Mouse (Mus musculus) CH12.LX (cell line): Measurements from ENCODE around the gene Fhl3. TPM values are rescaled to one million over a fixed set of nuclear protein-coding genes. Genes with fewer than 3 reads are reported as not detected.
A peak's percentile ranks its signal among the peaks of the same experiment; 100 is the strongest.

Source experiments
- DNase-seq: peaks from one replicate; pipeline ENCODE4 v3.0.0-alpha.2; 2013; ENCODE audit errors: extremely low read depth
- H3K27ac ChIP-seq: 2 replicates; pipeline ENCODE4 v1.5.1; 2012; ENCODE audit warnings: low read depth, mild to moderate bottlenecking, control low read depth, moderate library complexity; ENCODE audit not compliant: insufficient read depth
- H3K27me3 ChIP-seq: replicated peaks from 2 replicates; pipeline ENCODE3; 2012; ENCODE audit warnings: inconsistent platforms
- H3K36me3 ChIP-seq, 2 experiments: replicated peaks in 1 of 2; 2 replicates each; pipeline versions ENCODE3 to v1.6.1; 2012; ENCODE audit warnings: inconsistent platforms in 1 of 2, low read length in 1 of 2, mild to moderate bottlenecking in 1 of 2, mixed read lengths in 1 of 2, moderate library complexity in 1 of 2; ENCODE audit not compliant: control insufficient read depth in 1 of 2, insufficient read depth in 1 of 2
- H3K4me1 ChIP-seq, 2 experiments: 2 replicates each; pipeline ENCODE4 v1.6.1; 2012; ENCODE audit warnings: inconsistent platforms in 1 of 2, moderate library complexity in 1 of 2; ENCODE audit not compliant: insufficient read depth in 2 of 2, control insufficient read depth in 1 of 2
- H3K4me2 ChIP-seq: 2 replicates; pipeline ENCODE4 v1.6.1; 2012; ENCODE audit warnings: low read depth, mild to moderate bottlenecking, control low read depth; ENCODE audit not compliant: poor library complexity, insufficient read depth, severe bottlenecking
- H3K4me3 ChIP-seq, 3 experiments: fragments of 150-350 bp in 1 of 3; sonication (generic) in 1 of 3; replicated peaks in 1 of 3; 2 replicates each; pipeline versions ENCODE3 to v1.5.1; 2011 to 2012; ENCODE audit warnings: low read depth in 2 of 3, low read length in 2 of 3, mild to moderate bottlenecking in 2 of 3, moderate library complexity in 2 of 3, control low read depth in 1 of 3, improper control_type of control experiment in 1 of 3, inconsistent platforms in 1 of 3, mixed read lengths in 1 of 3; ENCODE audit not compliant: poor library complexity in 1 of 3
- H3K79me2 ChIP-seq: replicated peaks from 2 replicates; pipeline ENCODE4 v1.6.1; 2012; ENCODE audit warnings: mild to moderate bottlenecking, moderate library complexity; ENCODE audit not compliant: control insufficient read depth, poor library complexity, insufficient read depth, severe bottlenecking; ENCODE audit errors: extremely low read depth
- H3K9ac ChIP-seq: 2 replicates; pipeline ENCODE4 v1.6.1; 2012; ENCODE audit warnings: low read depth, mild to moderate bottlenecking, control low read depth, moderate library complexity; ENCODE audit not compliant: insufficient read depth
- H3K9me3 ChIP-seq: replicated peaks from 2 replicates; pipeline ENCODE3; 2012; ENCODE audit warnings: low read length, inconsistent platforms, mixed read lengths
- BHLHE40 ChIP-seq: IDR thresholded peaks from 2 replicates; pipeline ENCODE4 v1.6.1; 2011; ENCODE audit warnings: mild to moderate bottlenecking, low read depth, low read length, improper control_type of control experiment
- CTCF ChIP-seq, 2 experiments: IDR thresholded peaks in 1 of 2; conservative IDR thresholded peaks in 1 of 2; 2 replicates each; pipeline ENCODE4 v1.5.1; 2011 to 2012; ENCODE audit warnings: low read depth in 2 of 2, low read length in 2 of 2, improper control_type of control experiment in 1 of 2, inconsistent platforms in 1 of 2, mild to moderate bottlenecking in 1 of 2, moderate library complexity in 1 of 2
- ETS1 ChIP-seq: conservative IDR thresholded peaks from 2 replicates; pipeline ENCODE4 v1.6.1; 2012; ENCODE audit warnings: low read depth, mild to moderate bottlenecking, inconsistent platforms, low read length, improper control_type of control experiment, moderate library complexity
- GABPA ChIP-seq: IDR thresholded peaks from 2 replicates; pipeline ENCODE4 v1.6.1; 2012; ENCODE audit warnings: low read depth, low read length, improper control_type of control experiment, inconsistent platforms; ENCODE audit not compliant: insufficient replicate concordance
- JUND ChIP-seq: conservative IDR thresholded peaks from 2 replicates; pipeline ENCODE4 v1.6.1; 2011; ENCODE audit warnings: low read depth, low read length, improper control_type of control experiment
- MYC ChIP-seq: IDR thresholded peaks from 2 replicates; pipeline ENCODE4 v1.6.1; 2011; ENCODE audit warnings: low read depth, mild to moderate bottlenecking, improper control_type of control experiment, low read length
- NELFE ChIP-seq: IDR thresholded peaks from 2 replicates; pipeline ENCODE4 v1.6.1; 2011; ENCODE audit warnings: low read depth, low read length, improper control_type of control experiment
- POLR2A ChIP-seq: IDR thresholded peaks from 2 replicates; pipeline ENCODE4 v1.6.1; 2011; ENCODE audit warnings: low read depth, mild to moderate bottlenecking, improper control_type of control experiment, low read length
- RAD21 ChIP-seq: IDR thresholded peaks from 2 replicates; pipeline ENCODE4 v1.6.1; 2011; ENCODE audit warnings: low read depth, mild to moderate bottlenecking, low read length, improper control_type of control experiment, moderate library complexity
- RCOR1 ChIP-seq: conservative IDR thresholded peaks from 2 replicates; pipeline ENCODE4 v1.6.1; 2012; ENCODE audit warnings: low read depth, mild to moderate bottlenecking, inconsistent platforms, low read length, improper control_type of control experiment
- SIN3A ChIP-seq: IDR thresholded peaks from 2 replicates; pipeline ENCODE4 v1.6.1; 2012; ENCODE audit warnings: low read length, improper control_type of control experiment, inconsistent platforms
- TBP ChIP-seq: conservative IDR thresholded peaks from 2 replicates; pipeline ENCODE4 v1.6.1; 2011; ENCODE audit warnings: low read depth, low read length, improper control_type of control experiment
- TCF12 ChIP-seq: IDR thresholded peaks from 2 replicates; pipeline ENCODE4 v1.6.1; 2014; ENCODE audit warnings: low read depth, mild to moderate bottlenecking, inconsistent platforms, low read length, improper control_type of control experiment
- UBTF ChIP-seq: IDR thresholded peaks from 2 replicates; pipeline ENCODE4 v1.6.1; 2012; ENCODE audit warnings: low read depth, mild to moderate bottlenecking, inconsistent platforms, low read length, improper control_type of control experiment, moderate library complexity
- USF2 ChIP-seq: conservative IDR thresholded peaks from 2 replicates; pipeline ENCODE4 v1.6.1; 2011; ENCODE audit warnings: low read depth, low read length, improper control_type of control experiment
- ZC3H11A ChIP-seq: IDR thresholded peaks from 2 replicates; pipeline ENCODE4 v1.6.1; 2012; ENCODE audit warnings: low read depth, mild to moderate bottlenecking, inconsistent platforms, low read length, improper control_type of control experiment
- ZMIZ1 ChIP-seq: IDR thresholded peaks from 2 replicates; pipeline ENCODE4 v1.6.1; 2012; ENCODE audit warnings: low read depth, mild to moderate bottlenecking, inconsistent platforms, low read length, improper control_type of control experiment
- ZNF384 ChIP-seq: IDR thresholded peaks from 2 replicates; pipeline ENCODE4 v1.6.1; 2012; ENCODE audit warnings: low read depth, low read length, improper control_type of control experiment, inconsistent platforms
- dilution Hi-C: fragments of 300-500 bp; cut with MboI; formaldehyde crosslinking; loops from 2 replicates; pipeline ENCODE4 v1.14.3; 2020; ENCODE audit warnings: low sequenced_read_pairs; ENCODE audit not compliant: extremely low pct_unique_long_range_greater_than_20kb, extremely low pct_ligation_motif_present
- in situ Hi-C: fragments of 300-500 bp; cut with MboI; formaldehyde crosslinking; loops from 3 replicates; pipeline ENCODE4 v1.14.3; 2019; ENCODE audit warnings: low sequenced_read_pairs, low pct_ligation_motif_present, low pct_unique_long_range_greater_than_20kb, mixed read lengths
- polyA plus RNA-seq: library from polyadenylated mRNA; unstranded; fragments of >175 nt; gene quantifications from 2 replicates; pipeline ENCODE4 v1.2.1, GENCODE M21; 2012; ENCODE audit warnings: low read depth; ENCODE audit not compliant: insufficient read length
- total RNA-seq, 2 experiments: library from RNA; depleted of rRNA; stranded (reverse); fragments of 300-350 nt in 1 of 2; fragments of >200 nt in 1 of 2; gene quantifications; 2 replicates each; pipeline ENCODE4 v1.2.3; 2012 to 2014

The Fhl3 gene
- 10.4 and 10.8 TPM in 2 replicates for total RNA-seq (2012; rRNA removed)
- total RNA-seq (2014; rRNA removed) = 3.6 and 4.1 TPM in 2 replicates
- polyA plus RNA-seq = 14.8 and 20.8 TPM in 2 replicates

DNA sequence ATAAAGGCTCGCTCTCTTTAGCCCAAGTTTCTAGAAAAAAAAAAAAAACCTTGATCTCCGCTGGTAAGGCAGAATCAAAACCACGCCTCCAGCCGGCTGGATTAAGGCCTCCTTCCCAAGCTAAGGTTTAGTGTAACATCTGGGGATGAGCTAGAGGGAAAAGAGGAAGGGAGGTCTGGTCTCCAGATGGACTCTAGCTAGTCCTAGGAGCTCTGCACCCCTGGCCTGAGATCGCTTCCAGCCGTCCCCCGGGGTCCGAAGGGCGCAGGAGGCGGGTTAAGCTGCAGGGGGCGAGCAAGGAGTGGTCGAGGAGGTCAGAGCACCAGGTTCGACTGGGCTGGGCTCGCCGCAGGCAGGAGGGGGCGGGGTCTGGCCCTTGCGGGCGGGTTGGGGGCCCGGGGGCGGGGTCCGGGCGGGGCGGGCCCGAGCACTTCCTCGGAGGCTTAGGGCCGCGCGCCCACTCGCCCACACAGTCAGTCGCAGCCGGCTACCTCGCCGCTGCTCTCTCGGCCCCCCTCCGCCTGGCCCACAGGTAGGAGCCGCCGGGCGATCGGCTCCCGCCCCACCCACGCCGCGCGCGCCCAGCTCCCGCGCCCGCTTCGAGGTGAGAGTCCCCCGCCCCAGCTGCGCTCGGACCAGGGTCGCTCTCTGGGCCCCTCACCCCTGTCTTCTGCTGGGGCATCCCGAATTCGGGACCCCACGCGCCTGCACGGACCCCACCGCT is at the start of gene Fhl3:
Fhl3 (plus strand) TSS at position 454 of the 724 bp plus-strand sequence.
- Histone ChIP-seq H3K4me1 (peaks cover 19 to 50% of the 10 kb centered on the region in 2 experiments), H3K4me2 (peak within 1 kb of the TSS; percentile 83), H3K9ac (peak within 1 kb of the TSS; percentile 93), H3K79me2 (peaks cover 19% of the 10 kb centered on the region), H3K4me3 (peak within 1 kb of the TSS; percentile 79 to 96 (median 79)), H3K27ac (no peak within 1 kb of the TSS), H3K9me3 (peaks cover 2% of the 10 kb centered on the region), H3K27me3 (no peaks in the 10 kb centered on the region), H3K36me3 (peaks cover under 1% of the 10 kb centered on the region in 2 experiments)
- in situ Hi-C loops = loop anchor here (10.0 kb wide), 1 partner anchor 364 kb away; the partner anchor contains the start of genes Dnali1 and Snip1
- TF ChIP-seq CTCF (conservative IDR thresholded peaks at IDR 0.05 in 1 of 2, IDR thresholded peaks at IDR 0.05 in 1 of 2; ENCODE audit: low read depth in 2 of 2, low read length in 2 of 2) (peak in 1 of 2 experiments; percentile 28; a peak in 2 of 4 replicates), SIN3A (no peak), TCF12 (0 out of 2 replicates have a peak, but pooled peaks have one; percentile 27), NELFE (peak; percentile 65), ZNF384 (peak; percentile 68), POLR2A (peak; percentile 82), ZMIZ1 (peak; percentile 68; the same call in 1 of the 2 replicates), GABPA (no peak), RAD21 (no peak; the same call in none of the 2 replicates), UBTF (0 out of 2 replicates have a peak, but pooled peaks have one; percentile 14)
- dilution Hi-C loops = no loop called here
- no peak for DNase-seq

DNA sequence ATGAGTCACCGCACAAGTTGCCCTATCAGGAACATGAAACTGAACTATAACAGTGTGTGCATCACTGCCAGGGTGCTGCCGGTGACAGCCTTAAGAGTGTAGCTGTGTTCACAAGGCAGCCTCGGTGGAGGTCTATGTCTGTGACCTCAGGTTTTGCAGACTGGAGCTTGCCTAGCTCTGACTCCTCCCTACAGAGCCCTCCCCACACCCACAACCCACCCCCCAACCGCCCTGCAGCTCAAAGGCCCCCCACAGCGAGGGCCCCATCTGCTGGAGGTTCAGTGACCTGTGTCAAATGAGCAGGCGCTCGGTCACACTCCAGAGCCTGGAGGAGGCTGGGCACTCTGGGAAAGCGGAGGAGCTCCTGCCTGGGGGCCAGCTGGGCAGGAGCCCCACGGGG is 47.6 kb upstream of the Fhl3 start:
- Histone ChIP-seq H3K4me3 (no peak overlapping the region), H3K27me3 (peaks cover 28% of the 10 kb centered on the region), H3K27ac (no peak overlapping the region), H3K9me3 (peaks cover 15% of the 10 kb centered on the region), H3K36me3 (no peaks in the 10 kb centered on the region), H3K4me1 (peaks cover 0 to 15% of the 10 kb centered on the region in 2 experiments; a peak in 2 of 4 replicates), H3K79me2 (no peaks in the 10 kb centered on the region), H3K9ac (no peak overlapping the region), H3K4me2 (no peak overlapping the region; the same call in 1 of the 2 replicates)
- DNase-seq = peak; percentile 24
- dilution Hi-C loops (no loop called here), in situ Hi-C loops (no loop called here)
- TF ChIP-seq CTCF (conservative IDR thresholded peaks at IDR 0.05 in 1 of 2, IDR thresholded peaks at IDR 0.05 in 1 of 2; ENCODE audit: low read depth in 2 of 2, low read length in 2 of 2) (peak in 1 of 2 experiments; percentile 10; a peak in 1 of 4 replicates), BHLHE40 (no peak)

DNA sequence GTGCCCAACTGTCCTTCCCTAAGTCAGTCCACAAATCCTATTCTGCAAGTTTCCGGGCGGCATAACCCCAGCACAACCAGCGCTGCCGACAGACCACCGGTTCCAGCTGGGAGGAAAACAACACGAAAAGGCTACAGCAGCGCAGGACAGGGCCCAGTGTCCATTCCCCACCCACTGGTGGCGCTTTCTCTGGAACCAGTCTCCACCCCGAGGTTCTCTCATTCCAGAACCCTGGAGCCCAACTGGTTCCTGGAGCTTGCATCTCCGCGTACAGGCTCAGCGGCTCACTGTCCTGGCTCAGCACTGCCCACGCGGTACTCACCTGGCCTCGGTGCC is 44.0 kb upstream of the Fhl3 start, which contains the start of gene Pou3f1:
Pou3f1 (plus strand) TSS at position 290 of the 336 bp plus-strand sequence.
- H3K4me3 ChIP-seq = no peak within 1 kb of the TSS
- DNase-seq = no peak
- H3K27ac ChIP-seq = no peak within 1 kb of the TSS
- peaks cover 20% of the 10 kb centered on the region for H3K27me3 ChIP-seq
- H3K9me3 ChIP-seq = peaks cover 36% of the 10 kb centered on the region
- H3K4me1 ChIP-seq = peaks cover 0 to 15% of the 10 kb centered on the region in 2 experiments; a peak in 2 of 4 replicates
- no peaks in the 10 kb centered on the region for H3K36me3 ChIP-seq
- in situ Hi-C loops (no loop called here), dilution Hi-C loops (no loop called here)
- no peak within 1 kb of the TSS for H3K4me2 ChIP-seq
- TF ChIP-seq RCOR1 (no peak), ETS1 (no peak), JUND (no peak), MYC (no peak), TBP (no peak), RAD21 (no peak), USF2 (no peak), ZC3H11A (no peak)
- no peaks in the 10 kb centered on the region for H3K79me2 ChIP-seq
- no peak within 1 kb of the TSS for H3K9ac ChIP-seq
